Mouse (Mus musculus): ENCODE data around the gene Htr5b.

The Htr5b gene

GRCm38 (mm10) chr1:121528399-121528720 is at the start of gene Htr5b:
TSS of gene Htr5b (minus strand) at chr1:121528465.
- DNase-seq: peak; percentile 73

DNA sequence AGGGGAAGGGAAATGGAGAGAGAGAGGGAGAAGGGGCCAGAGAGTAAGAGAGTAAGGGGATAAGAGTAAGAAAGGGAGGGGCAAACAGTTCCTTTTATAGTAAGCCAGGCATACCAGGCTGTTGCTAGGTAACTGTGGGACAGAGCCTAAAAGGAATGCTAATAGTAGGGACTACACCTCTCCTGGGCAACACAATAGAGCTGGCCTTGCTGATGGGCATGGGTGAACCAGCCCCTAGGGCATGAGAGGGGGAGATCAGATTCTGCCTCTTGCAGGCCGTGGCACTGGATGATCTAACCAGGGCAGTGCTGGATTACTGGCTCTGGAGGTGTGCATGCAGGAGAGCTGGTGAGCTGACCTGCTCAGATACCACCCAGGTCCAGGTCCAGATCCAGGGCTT is 49.2 kb upstream of the Htr5b start:
- no peak for DNase-seq

DNA sequence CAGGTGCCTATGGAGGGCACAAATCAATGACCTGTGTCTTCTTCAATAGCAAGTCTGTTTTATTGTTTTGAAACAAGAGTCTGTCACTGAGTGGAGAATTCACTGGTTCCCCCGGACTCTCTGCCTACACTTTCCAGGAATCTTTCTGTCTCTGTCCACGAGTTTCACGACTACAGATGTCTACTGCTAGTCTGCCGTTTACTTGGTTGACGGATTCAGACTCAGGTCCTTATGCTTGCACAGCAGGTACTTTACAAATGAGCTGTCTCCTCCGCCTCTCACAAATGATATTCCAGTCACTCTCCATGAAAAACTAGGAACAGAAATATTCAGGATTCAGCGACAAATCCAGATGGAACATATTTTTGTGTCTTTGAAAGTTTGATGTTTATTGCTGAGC is 42.3 kb upstream of the Htr5b start:
- DNase-seq: no peak

GRCm38 (mm10) chr1:121567521-121568489 is 39.5 kb upstream of the Htr5b start, which contains the start of gene Ddx18:
TSS of gene Ddx18 (minus strand) at chr1:121567989.
- DNase-seq: peak; percentile 97

- no peak for DNase-seq
These were observed 29.6 kb upstream of the Htr5b start for GRCm38 (mm10) chr1:121557861-121558260.

GRCm38 (mm10) chr1:121551457-121551835 is 23.2 kb upstream of the Htr5b start:
- peak; percentile 53 for DNase-seq

DNA sequence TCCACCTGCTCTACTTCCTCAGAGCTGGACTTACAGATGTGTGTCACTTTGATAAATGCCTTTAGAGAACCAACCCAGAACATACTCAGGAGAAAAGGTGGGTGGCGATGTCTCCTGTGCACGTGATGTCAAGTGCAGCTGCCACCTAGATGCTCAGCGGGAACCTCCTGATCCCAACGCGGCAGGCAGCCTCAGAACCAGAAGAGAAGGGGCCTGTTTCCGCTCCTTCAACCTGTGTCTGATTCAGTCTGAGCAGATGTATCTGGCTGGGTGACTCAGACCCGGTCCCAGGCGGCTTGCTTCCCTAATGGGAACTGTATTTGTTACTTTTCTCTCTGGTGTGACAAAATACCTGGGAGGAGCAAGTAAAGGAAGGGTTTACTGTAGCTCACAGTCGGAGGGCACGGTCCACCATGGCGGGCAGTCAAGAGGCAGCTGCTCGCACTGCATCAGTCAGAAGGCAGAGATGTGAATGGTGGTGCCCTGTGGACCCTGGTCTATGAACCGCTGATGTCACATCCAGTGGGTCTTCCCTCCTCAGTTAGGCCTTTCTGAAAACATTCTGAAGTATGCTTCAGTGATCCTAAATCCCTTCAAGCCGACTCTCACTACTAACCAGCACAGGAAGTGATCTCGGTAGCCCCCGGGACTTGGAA is 22.7 kb upstream of the Htr5b start:
- peak; percentile 7 for DNase-seq

DNA sequence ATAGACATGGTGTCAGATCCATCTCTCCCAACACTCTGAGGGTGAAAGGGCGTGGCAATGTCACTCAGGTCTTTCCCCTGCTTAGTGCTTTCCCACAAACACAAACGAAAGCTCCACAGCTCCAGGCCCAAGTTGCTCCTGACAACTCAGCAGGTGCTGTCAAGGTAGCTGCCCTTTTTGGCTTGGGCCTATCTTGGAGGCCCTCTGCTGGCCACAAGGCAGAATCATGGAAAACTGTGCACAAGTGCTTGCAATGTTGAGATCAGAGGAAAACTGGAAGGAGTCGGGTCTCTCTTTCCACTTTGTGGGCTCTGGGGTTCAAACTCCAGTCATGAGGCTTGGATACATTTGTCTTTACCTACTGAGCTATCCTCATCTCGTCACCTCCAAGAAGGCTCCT is 21.2 kb upstream of the Htr5b start:
- no peak for DNase-seq

DNA sequence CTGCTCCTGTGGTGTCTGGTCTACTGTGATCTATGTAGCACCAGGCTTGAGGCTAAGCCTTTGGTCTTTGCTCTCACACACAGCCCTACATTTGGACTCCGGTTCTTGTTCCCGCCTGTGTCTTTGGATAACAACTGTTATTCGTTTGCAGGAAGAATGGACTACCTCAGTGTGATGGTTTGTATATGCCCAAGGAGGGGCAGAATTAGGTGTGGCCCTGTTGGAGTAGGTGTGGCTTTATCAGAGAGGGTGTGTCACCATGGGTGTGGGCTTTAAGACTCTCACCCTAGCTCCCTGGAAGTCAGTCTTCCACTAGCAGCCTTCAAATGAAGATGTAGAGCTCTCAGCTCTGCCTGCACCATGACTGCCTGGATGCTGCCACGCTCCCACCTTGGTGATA is 20.4 kb upstream of the Htr5b start:
- no peak for DNase-seq

- DNase-seq: no peak
These were observed 18.6 kb upstream of the Htr5b start for GRCm38 (mm10) chr1:121546844-121547243.

GRCm38 (mm10) chr1:121540361-121540760 is 12.1 kb upstream of the Htr5b start:
- no peak for DNase-seq

DNA sequence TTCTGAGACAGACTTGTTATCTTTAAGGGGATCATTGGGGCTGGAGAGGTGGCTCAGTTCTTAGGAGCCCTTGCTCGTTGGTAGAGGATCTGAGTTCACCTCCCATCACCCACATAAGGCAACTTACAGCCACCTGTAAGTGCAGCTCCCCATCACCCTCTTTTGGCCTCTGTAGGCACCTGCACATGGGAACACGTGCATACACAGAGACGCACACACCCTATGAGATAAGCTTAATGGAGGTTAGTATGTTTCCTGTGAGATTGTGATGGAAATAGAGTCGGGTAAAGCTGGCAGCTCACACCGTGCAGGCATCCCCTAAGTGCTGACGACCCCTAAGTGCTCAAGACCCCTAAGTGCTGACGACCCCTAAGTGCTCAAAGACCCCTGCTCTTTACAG is 3.2 kb upstream of the Htr5b start:
- no peak for DNase-seq

- DNase-seq: no peak
These were observed 1.0 kb upstream of the Htr5b start for GRCm38 (mm10) chr1:121529286-121529685.

GRCm38 (mm10) chr1:121527600-121528398 is 466 bp downstream of the Htr5b start:
- peak; percentile 22 for DNase-seq

DNA sequence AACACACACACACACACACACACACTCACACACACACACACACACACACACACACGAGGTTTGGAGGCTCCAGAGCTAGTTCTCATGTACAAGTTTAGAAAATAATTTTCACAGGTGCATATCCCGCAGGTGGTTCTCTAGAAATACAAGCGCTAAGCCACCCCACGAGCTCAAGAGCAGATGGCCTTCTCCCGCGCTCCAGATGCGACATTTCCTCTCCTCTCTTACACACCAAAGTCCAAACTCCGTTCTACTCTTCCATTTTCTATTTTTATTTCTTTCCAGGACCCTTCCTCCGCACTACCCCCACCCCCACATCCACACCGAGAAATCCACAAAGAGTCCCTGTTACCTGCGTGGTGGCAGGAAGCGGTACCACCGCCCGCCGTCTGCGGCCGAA is 1.2 kb downstream of the Htr5b start:
- no peak for DNase-seq

DNA sequence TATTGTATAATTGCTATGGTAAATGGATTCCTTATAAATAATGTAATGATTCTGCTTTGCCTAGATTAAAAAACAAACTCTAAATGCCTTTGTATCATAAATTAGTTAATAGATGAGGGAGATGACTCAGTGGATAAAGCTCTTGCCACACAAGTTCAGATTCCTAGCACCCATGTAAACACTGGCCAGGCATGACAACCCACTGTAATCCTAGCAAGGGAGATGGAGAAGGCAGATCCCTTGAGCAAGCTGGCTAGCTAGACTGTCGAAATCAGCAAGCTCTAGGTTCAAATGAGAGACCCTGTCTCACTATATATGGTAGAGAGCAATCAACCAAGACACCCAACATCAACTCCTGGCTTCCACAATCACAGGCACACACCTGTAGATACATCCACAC is 9.7 kb downstream of the Htr5b start:
- DNase-seq: no peak

- DNase-seq: no peak
These were observed 16.3 kb downstream of the Htr5b start for GRCm38 (mm10) chr1:121511966-121512365.

GRCm38 (mm10) chr1:121511186-121511585 is 17.1 kb downstream of the Htr5b start:
- no peak for DNase-seq

- DNase-seq: peak; percentile 31
These were observed 17.7 kb downstream of the Htr5b start for GRCm38 (mm10) chr1:121510420-121511140.

GRCm38 (mm10) chr1:121508729-121509128 is 19.5 kb downstream of the Htr5b start:
- no peak for DNase-seq

DNA sequence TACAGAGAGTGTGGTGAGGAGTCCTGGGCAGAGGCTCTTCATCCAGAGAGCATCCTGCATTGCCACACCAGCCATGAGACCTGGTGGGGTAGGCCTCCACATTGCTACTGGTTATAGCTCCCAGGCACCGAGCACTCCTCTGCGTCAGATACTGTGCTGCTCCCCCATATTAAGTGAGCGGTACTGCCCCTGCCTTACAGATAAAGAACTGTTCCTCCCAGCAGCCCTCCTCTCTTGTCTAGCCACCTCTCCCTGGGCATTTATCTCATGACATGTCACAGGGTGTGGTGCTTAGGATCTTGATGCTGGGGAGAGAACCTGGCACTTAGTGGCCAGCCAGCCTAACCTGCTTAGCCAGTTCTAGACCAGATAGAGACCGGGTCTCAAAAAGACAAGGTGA is 31.2 kb downstream of the Htr5b start:
- no peak for DNase-seq

DNA sequence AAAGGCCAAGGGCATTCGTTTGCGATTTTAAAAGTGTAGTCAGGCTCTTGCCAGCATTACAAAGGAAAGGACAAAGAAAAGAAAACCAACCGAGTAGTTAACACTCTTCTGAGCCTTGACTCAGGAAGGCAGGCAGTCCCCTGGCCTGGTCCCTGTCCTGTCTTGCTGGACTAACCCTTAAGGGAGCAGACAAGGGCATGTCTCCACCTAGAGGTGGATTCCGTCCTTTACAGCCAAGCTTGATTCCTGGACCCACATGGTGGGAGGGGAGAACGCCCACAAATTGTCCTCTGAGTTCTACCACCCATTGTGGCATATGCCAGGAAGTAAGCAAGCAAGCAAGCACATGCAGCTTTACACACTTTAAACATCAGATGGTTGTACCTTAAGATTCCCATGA is 38.0 kb downstream of the Htr5b start:
- DNase-seq: peak; percentile 53

- DNase-seq: no peak
These were observed 41.5 kb downstream of the Htr5b start for GRCm38 (mm10) chr1:121486803-121487202.
